Mouse (Mus musculus): Measurements from ENCODE around the gene Kdm4a.

Kdm4a gene

GRCm38 (mm10) chr4:118179467-118180300 is at the start of gene Kdm4a:
TSS of gene Kdm4a (minus strand) at chr4:118180043.
- peak; percentile 92 for DNase-seq (ENCODE audit: low spot score in 2 of 2)

GRCm38 (mm10) chr4:118229035-118229770 is 49.4 kb upstream of the Kdm4a start:
- no peak for DNase-seq (ENCODE audit: low spot score in 2 of 2)

- no peak for DNase-seq (ENCODE audit: low spot score in 2 of 2)
These were observed 47.6 kb upstream of the Kdm4a start for GRCm38 (mm10) chr4:118227398-118227797.

- DNase-seq (ENCODE audit: low spot score in 2 of 2), result no peak
These were observed 41.4 kb upstream of the Kdm4a start for GRCm38 (mm10) chr4:118221261-118221660.

- no peak for DNase-seq (ENCODE audit: low spot score in 2 of 2)
These were observed 40.9 kb upstream of the Kdm4a start for GRCm38 (mm10) chr4:118220756-118221155.

- DNase-seq (ENCODE audit: low spot score in 2 of 2), result no peak
These were observed 39.6 kb upstream of the Kdm4a start for GRCm38 (mm10) chr4:118219487-118219886.

GRCm38 (mm10) chr4:118218521-118218920 is 38.7 kb upstream of the Kdm4a start:
- no peak for DNase-seq (ENCODE audit: low spot score in 2 of 2)

- DNase-seq (ENCODE audit: low spot score in 2 of 2), result peak in 1 of 2 experiments; percentile 25
These were observed 37.1 kb upstream of the Kdm4a start for GRCm38 (mm10) chr4:118216726-118217595.

- no peak for DNase-seq (ENCODE audit: low spot score in 2 of 2)
These were observed 35.0 kb upstream of the Kdm4a start for GRCm38 (mm10) chr4:118214891-118215290.

- no peak for DNase-seq (ENCODE audit: low spot score in 2 of 2)
These were observed 27.2 kb upstream of the Kdm4a start for GRCm38 (mm10) chr4:118206918-118207640.

- no peak for DNase-seq (ENCODE audit: low spot score in 2 of 2)
These were observed 26.1 kb upstream of the Kdm4a start for GRCm38 (mm10) chr4:118205906-118206305.

- DNase-seq (ENCODE audit: low spot score in 2 of 2), result no peak
These were observed 19.2 kb upstream of the Kdm4a start for GRCm38 (mm10) chr4:118199093-118199492.

- no peak for DNase-seq (ENCODE audit: low spot score in 2 of 2)
These were observed 18.8 kb upstream of the Kdm4a start for GRCm38 (mm10) chr4:118198606-118199005.

GRCm38 (mm10) chr4:118196185-118196584 is 16.3 kb upstream of the Kdm4a start:
- DNase-seq (ENCODE audit: low spot score in 2 of 2), result no peak

GRCm38 (mm10) chr4:118180301-118181080 is 648 bp upstream of the Kdm4a start:
- DNase-seq (ENCODE audit: low spot score in 2 of 2), result no peak

- DNase-seq (ENCODE audit: low spot score in 2 of 2), result no peak
These were observed 834 bp downstream of the Kdm4a start for GRCm38 (mm10) chr4:118178952-118179466.

- DNase-seq (ENCODE audit: low spot score in 2 of 2), result no peak
These were observed 7.4 kb downstream of the Kdm4a start for GRCm38 (mm10) chr4:118172461-118172860.

- DNase-seq (ENCODE audit: low spot score in 2 of 2), result peak in 1 of 2 experiments; percentile 22
These were observed 8.8 kb downstream of the Kdm4a start for GRCm38 (mm10) chr4:118171006-118171405.

- DNase-seq (ENCODE audit: low spot score in 2 of 2), result no peak
These were observed 17.7 kb downstream of the Kdm4a start for GRCm38 (mm10) chr4:118162123-118162522.

- no peak for DNase-seq (ENCODE audit: low spot score in 2 of 2)
These were observed 22.2 kb downstream of the Kdm4a start for GRCm38 (mm10) chr4:118157666-118158065.
